Mouse (Mus musculus) hematopoietic stem cell, adult 5-6 weeks (primary cell): ENCODE results near the gene Hemk1. TPM values are rescaled to one million over a fixed set of nuclear protein-coding genes. Genes with fewer than 3 reads are reported as not detected.

Experiments
- ATAC-seq, 2 experiments: fragments of 125-278 bp in 1 of 2; replicated peaks in 1 of 2; 2 replicates each; pipeline ENCODE4 v1.8.0; 2016 to 2017; ENCODE audit warnings: inconsistent platforms in 2 of 2, mild to moderate bottlenecking in 2 of 2, moderate number of reproducible peaks in 2 of 2, low read depth in 1 of 2, moderate TSS enrichment in 1 of 2; ENCODE audit not compliant: low FRiP score in 2 of 2, poor library complexity in 2 of 2, severe bottlenecking in 2 of 2, insufficient read depth in 1 of 2, low TSS enrichment in 1 of 2
- total RNA-seq: library from RNA; stranded (forward); fragments of 172-1452, 232-1000 nt; gene quantifications from 2 replicates; pipeline ENCODE4 v1.2.3, GENCODE M21; 2017

Hemk1 gene
- total RNA-seq, result 11.5 and 37.2 TPM in 2 replicates

DNA sequence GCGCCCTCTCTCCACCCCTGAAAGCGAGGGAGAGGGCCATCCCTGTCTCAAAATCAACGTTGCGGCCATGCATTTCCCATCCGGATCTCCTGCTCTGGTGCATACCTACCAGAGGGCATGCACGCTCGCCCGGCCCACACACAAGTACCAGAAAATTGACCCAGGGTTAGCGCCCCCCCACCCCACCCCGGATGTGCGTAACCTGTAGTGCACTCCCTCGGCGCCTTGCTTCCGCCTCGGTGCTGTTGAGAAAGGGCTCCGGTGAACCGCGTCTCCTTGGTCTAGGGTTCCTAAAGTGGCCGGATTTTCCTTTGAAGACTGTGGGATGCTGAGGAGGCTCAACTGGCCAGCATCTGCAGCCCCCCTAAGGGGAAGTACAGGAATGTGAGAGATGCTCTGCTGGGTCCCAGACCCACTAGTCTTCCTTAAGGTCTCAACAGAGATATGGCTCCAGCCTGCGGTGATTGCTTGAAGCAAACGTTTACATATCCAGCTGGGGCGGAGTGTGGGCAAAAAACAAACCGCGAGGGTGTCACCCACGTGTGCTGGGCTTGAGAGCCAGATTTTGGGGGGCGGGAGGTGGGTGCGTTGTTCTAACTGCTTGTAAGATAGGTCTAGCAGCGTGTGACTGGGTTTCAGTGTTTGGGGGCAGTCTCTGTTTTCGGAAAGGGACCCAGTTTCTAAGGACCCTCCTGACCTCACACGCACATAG lies at the start of gene Hemk1:
Gene Hemk1 (minus strand): TSS at position 179 of the 712 bp plus-strand sequence.
- ATAC-seq, result peak; percentile 67 to 70

DNA sequence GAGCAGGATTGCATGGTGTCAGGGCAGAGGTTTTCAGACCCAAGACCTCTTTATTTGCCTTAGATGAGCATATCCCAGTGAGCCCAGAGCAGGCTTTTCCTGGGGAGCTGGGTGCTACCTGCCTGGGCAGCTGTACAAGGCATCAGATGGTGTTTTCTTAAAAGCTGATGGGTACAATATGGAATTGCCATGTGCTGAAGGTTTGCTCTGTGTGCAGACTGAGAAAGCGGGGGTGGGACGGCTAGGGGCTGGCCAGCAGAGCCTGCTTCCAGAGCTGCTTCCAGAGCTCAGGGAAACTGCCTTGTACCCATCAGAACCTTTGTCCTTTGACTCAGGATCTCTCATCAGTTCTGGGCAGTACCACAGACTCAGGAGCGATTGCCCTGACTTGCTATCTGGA lies 49.6 kb upstream of the Hemk1 start:
- ATAC-seq, result no peak

DNA sequence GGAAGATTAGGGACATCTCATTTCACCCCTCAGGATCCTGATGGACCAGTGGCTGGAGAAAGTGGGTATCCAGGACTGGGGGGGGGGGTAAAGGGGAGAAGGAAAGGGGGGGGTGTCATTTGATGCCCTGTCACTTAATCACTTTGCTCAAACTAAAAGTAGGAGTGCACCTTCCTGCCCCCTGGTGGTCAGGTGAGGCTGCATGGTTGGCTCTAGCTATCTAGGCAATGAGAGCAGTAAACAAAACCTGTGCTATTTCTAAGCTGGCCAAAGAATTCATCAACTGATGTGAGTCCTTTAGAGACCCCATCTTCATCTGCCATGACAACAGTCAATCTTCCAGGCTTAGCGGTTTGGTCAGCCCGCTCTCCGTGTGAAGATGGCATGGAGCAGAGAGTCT lies 48.6 kb upstream of the Hemk1 start:
- no peak for ATAC-seq

DNA sequence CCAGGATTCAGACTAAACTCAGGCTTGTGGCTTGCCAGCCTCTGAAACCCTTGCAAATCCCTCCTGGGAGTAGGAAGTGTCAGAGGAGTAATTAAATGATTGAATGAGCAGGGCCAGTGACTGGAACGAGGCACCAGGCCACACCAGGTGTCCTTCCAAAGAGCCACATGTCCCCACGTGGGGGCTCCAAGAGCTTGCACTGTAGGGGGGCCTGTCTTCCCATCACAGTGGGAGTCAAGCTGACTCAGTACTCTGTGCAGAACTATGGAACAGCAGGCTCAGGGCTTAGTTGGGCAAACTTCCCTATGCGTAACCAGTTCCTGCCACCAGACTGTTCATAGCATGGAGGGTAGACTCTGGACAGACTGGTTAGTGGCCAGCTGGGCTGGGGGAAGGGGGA lies 46.2 kb upstream of the Hemk1 start:
- no peak for ATAC-seq

DNA sequence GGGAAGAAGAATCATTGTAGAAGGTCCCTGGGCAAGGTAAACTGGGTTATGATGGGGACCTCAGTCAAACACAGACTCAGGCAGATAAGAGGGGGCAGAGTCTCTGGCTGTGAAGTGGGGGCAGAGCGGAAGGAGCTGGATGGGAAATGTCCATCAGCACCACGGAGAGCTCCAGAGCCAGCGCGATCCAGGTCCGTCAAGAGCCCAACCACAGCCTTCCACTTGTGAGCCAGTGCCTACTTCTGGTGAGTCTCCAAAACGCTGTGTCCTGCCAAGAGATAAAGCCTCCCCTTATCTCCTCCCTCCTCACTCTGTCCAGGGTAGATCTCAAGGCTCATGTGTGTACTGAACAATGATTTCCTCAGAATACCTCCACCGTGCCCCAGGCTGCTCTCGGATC lies 43.6 kb upstream of the Hemk1 start:
- peak; percentile 35 to 40; a peak in 3 of 4 replicates for ATAC-seq

DNA sequence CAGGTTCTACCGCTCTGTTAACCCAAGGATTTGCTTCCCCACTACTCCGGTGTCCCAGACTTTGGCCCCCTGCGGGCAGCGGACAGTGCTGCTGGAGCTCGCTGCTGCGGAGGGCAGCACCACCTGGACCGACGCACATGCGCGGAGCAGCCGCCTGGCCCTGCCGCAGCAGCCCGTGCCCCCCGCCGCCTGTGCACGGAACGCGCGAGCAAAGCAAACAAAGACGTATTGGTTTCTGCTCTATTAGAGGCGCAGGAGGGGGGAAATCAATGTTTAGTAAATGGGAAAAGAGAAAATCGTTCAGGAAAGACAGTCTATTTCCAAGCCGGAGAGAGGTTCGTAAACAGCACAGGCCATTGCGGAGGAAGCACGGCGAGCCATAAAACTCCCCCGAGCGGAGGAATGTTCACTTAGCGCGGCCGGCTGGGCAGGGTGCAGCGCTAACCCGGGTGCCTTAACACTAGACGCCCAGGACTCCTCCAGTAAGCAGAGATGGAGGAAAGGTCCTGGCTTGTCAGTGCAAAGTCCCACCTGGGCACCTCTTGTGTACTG lies 39.9 kb upstream of the Hemk1 start:
- ATAC-seq, result peak in 1 of 2 experiments; percentile 41; a peak in 2 of 4 replicates

DNA sequence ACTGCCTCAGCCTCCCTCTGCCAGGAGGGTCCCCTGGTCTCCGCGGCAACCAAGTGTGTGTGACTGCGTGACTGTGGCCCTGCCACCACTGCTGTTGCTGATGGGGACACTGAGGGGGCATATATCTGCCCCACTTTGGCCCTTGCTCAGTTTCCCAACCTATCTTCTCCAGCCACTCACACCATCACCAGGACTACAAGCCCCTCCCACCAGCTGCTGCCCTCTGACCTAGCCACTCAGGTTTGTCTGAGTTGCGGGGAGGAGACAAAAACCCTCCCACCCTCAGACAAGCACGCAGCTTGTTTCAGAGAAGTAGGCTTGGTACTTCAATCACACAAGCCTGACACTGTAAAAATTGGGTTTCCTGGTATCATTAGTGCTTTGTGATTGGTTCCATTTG lies 37.3 kb upstream of the Hemk1 start:
- ATAC-seq, result no peak

DNA sequence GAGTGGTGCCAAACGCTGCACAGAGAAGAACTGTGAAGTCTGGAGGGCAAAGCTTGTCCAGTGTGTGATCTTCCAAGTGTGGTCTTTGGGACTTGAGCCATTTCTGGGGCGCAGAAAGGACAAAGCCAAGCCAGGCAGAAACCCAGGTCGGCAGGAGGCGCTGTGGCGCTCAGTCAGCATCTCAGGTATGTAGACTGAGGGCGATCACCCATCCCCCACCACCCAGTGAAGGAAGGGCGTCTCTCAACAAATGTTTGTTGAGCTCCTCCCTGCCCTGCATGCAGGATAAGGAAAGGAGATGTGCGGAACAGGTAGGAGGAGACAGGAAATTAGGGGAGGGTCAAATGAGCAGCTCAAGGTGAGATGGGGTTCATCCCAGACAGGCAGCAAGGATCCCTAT lies 36.5 kb upstream of the Hemk1 start:
- no peak for ATAC-seq

DNA sequence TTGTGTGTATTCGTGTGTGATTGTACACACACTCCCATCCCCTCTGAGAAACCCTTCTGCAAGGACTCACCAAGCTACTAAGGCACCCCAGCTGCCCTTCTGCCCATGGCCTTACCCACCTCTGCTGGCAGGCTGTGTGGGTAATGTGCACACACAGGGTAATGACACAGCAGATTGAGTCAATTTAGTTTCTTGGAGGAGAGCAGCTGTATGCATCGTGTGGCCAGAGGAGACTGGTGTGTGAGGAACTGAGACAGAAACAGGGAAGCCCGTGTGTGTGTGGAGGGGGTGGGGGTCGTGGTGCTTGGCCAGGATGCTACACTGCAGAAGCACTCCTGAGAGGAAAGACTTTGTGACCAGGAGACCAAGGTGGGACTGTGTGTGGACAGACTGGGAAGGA lies 34.3 kb upstream of the Hemk1 start:
- ATAC-seq, result peak; percentile 77 to 86

DNA sequence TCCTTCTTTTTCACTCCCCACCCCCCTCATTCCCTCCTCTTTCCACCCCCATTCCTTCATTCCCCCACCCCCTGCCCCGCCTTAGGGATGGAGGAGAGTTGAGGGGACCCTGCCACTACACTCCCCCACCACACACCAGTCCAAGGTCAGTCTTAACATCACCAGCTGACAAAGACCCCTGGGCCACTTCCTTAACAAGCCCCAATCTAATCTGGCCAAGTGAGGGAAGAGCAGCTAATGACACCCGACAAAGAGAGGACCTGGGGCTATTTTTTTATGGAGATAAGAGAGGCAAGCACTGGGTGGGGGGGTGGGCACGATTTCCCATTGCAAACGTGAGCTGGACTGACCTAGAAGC lies 31.9 kb upstream of the Hemk1 start:
- no peak for ATAC-seq

- no peak for ATAC-seq
Measured at GRCm38 (mm10) chr9:107369270-107370105, 31.3 kb upstream of the Hemk1 start.

GRCm38 (mm10) chr9:107368302-107368701 lies 30.2 kb upstream of the Hemk1 start:
- no peak for ATAC-seq

DNA sequence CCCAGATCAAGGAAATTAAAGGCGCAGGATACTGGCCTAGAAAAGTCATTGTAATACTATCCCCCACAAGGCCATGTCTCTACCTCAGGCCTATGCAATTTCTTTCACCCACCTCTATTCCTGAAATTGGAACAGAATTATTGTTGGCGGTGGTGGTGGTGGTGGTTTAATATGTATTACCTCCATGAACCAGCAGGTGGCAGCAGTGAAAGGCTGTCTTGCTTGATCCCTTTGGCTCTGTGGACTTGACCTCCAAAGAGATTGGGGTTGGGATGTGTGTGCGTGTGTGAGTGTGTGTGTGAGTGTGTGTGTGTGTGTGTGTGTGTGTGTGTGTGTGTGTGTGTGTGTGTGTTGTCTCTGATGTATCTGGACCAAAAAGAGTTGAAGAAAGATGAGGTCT lies 28.5 kb upstream of the Hemk1 start:
- peak in 1 of 2 experiments; percentile 57; a peak in 2 of 4 replicates for ATAC-seq

- ATAC-seq, result no peak
Measured at GRCm38 (mm10) chr9:107360989-107361388, 22.8 kb upstream of the Hemk1 start.

DNA sequence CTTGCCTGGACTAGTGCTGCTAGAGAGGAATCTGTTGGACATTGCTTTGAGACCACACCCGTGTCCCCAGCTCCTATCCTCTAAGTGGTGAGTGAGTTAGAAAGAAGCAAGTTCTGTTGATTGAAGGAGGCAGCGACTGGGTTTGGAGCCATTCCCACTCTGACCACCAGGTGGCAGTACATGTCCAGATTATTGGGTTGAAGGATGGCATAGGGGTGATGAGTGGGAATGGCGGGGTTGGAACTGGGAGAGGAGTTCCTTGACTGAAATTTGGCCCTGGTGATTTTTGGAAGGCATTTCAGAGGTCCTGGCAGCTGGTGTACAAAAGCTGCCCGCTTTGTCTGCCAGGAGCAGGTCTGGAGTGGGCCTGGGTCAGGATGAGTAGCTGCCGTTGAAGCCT lies 19.5 kb upstream of the Hemk1 start:
- peak; percentile 48 to 53; a peak in 1 of 4 replicates for ATAC-seq

DNA sequence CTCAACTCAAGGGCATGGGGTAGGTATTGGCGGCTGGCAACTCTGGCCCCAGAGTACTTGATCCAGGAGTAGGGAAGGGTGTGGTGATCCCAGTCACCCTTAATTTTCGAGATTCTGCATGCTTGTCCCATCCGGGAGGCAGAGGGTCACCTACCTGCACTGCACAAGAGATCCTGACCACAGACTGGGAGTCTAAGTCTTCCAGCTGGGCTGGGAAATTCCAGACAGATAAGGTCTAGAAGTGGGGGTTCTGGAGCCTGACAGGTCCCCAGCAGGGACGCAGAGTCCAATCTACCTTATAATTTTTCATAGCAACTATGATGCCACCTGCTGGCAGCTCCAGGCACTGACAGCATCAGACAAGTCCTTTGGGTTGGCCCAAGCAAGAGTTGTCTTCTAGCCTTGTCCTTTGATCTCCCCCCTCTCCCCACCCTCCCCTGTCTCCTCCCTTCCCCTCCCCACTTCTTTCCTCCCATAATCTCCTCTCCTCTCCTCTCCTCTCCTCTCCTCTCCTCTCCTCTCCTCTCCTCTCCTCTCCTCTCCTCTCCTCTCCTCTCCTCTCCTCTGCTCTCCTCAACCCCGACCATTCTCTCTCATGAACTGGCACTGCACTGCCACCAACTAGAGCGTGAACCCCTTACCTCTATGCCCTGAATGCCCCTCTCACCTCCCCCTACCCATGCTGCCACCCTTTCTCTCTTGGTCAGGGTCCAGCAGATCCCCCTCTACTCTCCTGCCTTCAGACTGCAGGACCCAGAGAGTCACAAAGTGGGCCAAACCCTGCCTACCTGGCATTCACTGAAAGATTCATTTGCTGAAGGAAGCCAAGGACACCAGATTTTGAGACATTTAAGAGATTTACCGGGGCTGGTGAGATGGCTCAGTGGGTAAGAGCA lies 18.0 kb upstream of the Hemk1 start:
- peak; percentile 35 to 54; a peak in 2 of 4 replicates for ATAC-seq

DNA sequence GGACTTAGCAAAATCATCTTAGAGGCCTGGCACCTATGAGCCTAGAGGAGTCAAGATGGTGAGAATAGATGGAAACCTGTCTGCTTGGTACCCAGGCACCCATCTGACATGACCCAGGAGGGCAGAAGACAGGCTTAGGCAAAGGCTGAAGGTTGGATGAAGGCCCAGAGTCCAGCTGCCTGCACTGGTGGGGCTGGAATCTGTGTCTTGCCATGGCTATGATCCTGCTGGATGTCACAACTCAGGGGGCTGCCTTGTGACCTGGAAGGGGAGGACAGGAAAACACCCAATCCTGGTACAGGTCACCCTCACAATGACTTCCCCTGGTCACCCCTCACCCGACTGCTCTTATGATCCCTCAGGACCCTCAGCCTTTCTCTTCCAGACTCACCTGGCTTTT lies 16.7 kb upstream of the Hemk1 start:
- ATAC-seq, result no peak
